8 mouse cellular contexts compared by ENCODE assay signal in the genomic region with DNA sequence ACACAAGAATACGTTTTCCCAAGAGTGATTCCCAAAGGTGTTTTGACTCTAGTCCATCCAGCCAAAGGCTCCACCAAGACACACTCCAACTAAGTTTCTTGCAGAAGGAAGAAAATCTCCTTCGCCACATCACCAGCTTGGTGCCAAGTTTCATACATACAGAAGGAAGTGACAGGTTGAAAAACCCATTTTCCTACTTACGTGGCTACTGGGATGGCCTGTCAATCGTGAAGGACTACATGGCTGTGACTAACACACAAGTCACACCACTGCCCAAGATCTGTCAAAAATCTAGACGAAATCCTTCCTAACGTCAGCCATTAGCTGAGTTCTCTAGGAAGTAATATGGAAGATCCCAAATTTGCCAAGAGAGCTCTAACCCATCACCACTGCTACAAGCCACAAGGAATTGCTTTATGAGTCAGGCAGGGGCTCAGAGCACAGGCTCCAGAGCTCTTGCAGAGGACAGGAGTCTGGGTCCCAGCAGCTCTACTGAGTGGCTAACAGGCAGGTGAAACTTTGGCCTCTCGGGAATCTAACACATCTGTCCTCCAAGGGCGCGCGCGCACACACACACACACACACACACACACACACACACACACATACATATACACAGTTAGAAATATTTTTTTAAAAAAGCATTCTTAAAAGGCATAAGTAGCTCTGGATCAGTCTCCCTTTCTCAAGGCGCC. TPM values are rescaled to one million over a fixed set of nuclear protein-coding genes. Genes with fewer than 3 reads are reported as not detected.
DNase-seq lines count a peak whose midpoint lies in the region; ATAC-seq and TF ChIP-seq lines count a peak whose summit lies in the region.

No protein-coding gene starts in this region.

- no peak for TF ChIP-seq POLR2A in ES-Bruce4 (IDR thresholded peaks at IDR 0.05; ENCODE audit: insufficient read depth, low read length)

- H3K9me3 ChIP-seq in heart, embryonic 10.5 days: no peaks in the 10 kb centered on the region
- no peaks in the 10 kb centered on the region for H3K9me3 ChIP-seq in ES-Bruce4 (replicated peaks; ENCODE audit: control insufficient read depth, insufficient read depth, low read length, poor library complexity, severe bottlenecking)
- no peaks in the 10 kb centered on the region for H3K9me3 ChIP-seq in hindbrain, embryonic 11.5 days (ENCODE audit: control insufficient read depth, low read length)
- no peaks in the 10 kb centered on the region for H3K9me3 ChIP-seq in liver, postnatal 0 days (ENCODE audit: low read length)

- no peaks in the 10 kb centered on the region for H3K27me3 ChIP-seq in heart, embryonic 10.5 days (ENCODE audit: insufficient read depth, poor library complexity, severe bottlenecking)
- no peaks in the 10 kb centered on the region for H3K27me3 ChIP-seq in ES-Bruce4 (ENCODE audit: control insufficient read depth, insufficient read depth, low read length, poor library complexity, severe bottlenecking)
- no peaks in the 10 kb centered on the region for H3K27me3 ChIP-seq in hindbrain, embryonic 11.5 days (ENCODE audit: control insufficient read depth, insufficient read depth, low read length)
- no peaks in the 10 kb centered on the region for H3K27me3 ChIP-seq in liver, postnatal 0 days (ENCODE audit: insufficient read depth, low read length)

- ATAC-seq in hindbrain, embryonic 11.5 days (ENCODE audit: low FRiP score): no peak
- ATAC-seq in liver, postnatal 0 days: no peak

- 69% methylated on average over 12 of the region's 12 CpGs for WGBS in heart, embryonic 10.5 days
- 83% methylated on average over 12 of the region's 12 CpGs for WGBS in hindbrain, embryonic 11.5 days
- WGBS in liver, postnatal 0 days (ENCODE audit: insufficient replicate concordance): 60% methylated on average over 12 of the region's 12 CpGs

- peaks cover 38% of the 10 kb centered on the region for H3K4me1 ChIP-seq in heart, embryonic 10.5 days
- H3K4me1 ChIP-seq in ES-Bruce4 (ENCODE audit: control insufficient read depth, insufficient read depth, low read length): no peaks in the 10 kb centered on the region
- peaks cover 6% of the 10 kb centered on the region for H3K4me1 ChIP-seq in hindbrain, embryonic 11.5 days (replicated peaks; ENCODE audit: control insufficient read depth, insufficient read depth, low read length)
- H3K4me1 ChIP-seq in liver, postnatal 0 days (ENCODE audit: insufficient read depth): peaks cover 33% of the 10 kb centered on the region

- TF ChIP-seq CTCF in ES-Bruce4 (IDR thresholded peaks at IDR 0.05; ENCODE audit: low read depth, low read length): no peak
- no peak for TF ChIP-seq CTCF in liver, postnatal 0 days (IDR thresholded peaks at IDR 0.05; ENCODE audit: low read depth)

- no peak for DNase-seq in heart, embryonic 10.5 days (ENCODE audit: low spot score)
- DNase-seq in heart, postnatal 10 days: no peak
- no peak for DNase-seq in hindbrain, embryonic 11.5 days (ENCODE audit: low spot score)
- DNase-seq in liver, postnatal 0 days: no peak
- DNase-seq in cerebellum, postnatal 36 days: no peak
- DNase-seq in layer of hippocampus, adult 9-10 months (ENCODE audit: low spot score): no peak
- DNase-seq in frontal cortex, postnatal 10 days (ENCODE audit: low spot score in 2 of 2): no peak

- no peaks in the 10 kb centered on the region for H3K36me3 ChIP-seq in heart, embryonic 10.5 days
- H3K36me3 ChIP-seq in ES-Bruce4 (ENCODE audit: control insufficient read depth, insufficient read depth, low read length, poor library complexity, severe bottlenecking): no peaks in the 10 kb centered on the region
- H3K36me3 ChIP-seq in hindbrain, embryonic 11.5 days (ENCODE audit: control insufficient read depth, insufficient read depth, low read length): no peaks in the 10 kb centered on the region
- H3K36me3 ChIP-seq in liver, postnatal 0 days (replicated peaks; ENCODE audit: insufficient read depth, low read length): no peaks in the 10 kb centered on the region

- no peak for TF ChIP-seq EP300 in ES-Bruce4 (IDR thresholded peaks at IDR 0.05; ENCODE audit: insufficient read depth, low read depth, low read length)
- TF ChIP-seq EP300 in liver, postnatal 0 days (IDR thresholded peaks at IDR 0.05; ENCODE audit: low read depth): no peak

- H3K27ac ChIP-seq in heart, embryonic 10.5 days: peak overlapping the region; percentile 90
- H3K27ac ChIP-seq in ES-Bruce4 (ENCODE audit: insufficient read depth, low read length): no peak overlapping the region
- H3K27ac ChIP-seq in hindbrain, embryonic 11.5 days (ENCODE audit: low read depth, low read length): no peak overlapping the region
- H3K27ac ChIP-seq in liver, postnatal 0 days (ENCODE audit: low read depth): peak overlapping the region; percentile 68

- peak overlapping the region; percentile 87 for H3K4me3 ChIP-seq in heart, embryonic 10.5 days
- H3K4me3 ChIP-seq in ES-Bruce4 (ENCODE audit: low read depth, low read length): no peak overlapping the region
- H3K4me3 ChIP-seq in hindbrain, embryonic 11.5 days (ENCODE audit: low read depth, low read length): peak overlapping the region; percentile 74
- peak overlapping the region; percentile 53 for H3K4me3 ChIP-seq in liver, postnatal 0 days (ENCODE audit: low read depth, low read length)

- H3K9ac ChIP-seq in ES-Bruce4 (ENCODE audit: low read depth, poor library complexity, severe bottlenecking): peak overlapping the region; percentile 74
- H3K9ac ChIP-seq in hindbrain, embryonic 11.5 days (ENCODE audit: low read depth, low read length): peak overlapping the region; percentile 63; the same call in 1 of the 2 replicates
- H3K9ac ChIP-seq in liver, postnatal 0 days (replicated peaks): peak overlapping the region; percentile 63

- intact Hi-C loops in heart, postnatal 10 days (cut with DNase I): no loop called here

- peak overlapping the region; percentile 65 for H3K4me2 ChIP-seq in hindbrain, embryonic 11.5 days (replicated peaks; ENCODE audit: low read depth, low read length)
- H3K4me2 ChIP-seq in liver, postnatal 0 days (ENCODE audit: low read depth, low read length): peak overlapping the region; percentile 84

RNA-seq across cellular contexts. Expression of a gene that starts 1.1 kb away (rescaled TPM):
- polyA plus RNA-seq in heart, embryonic 10.5 days (2016; fragmentation: Nextera tagmentation; extraction: Ambion mirVana): 19.2 and 20.1 TPM in 2 replicates
- total RNA-seq in heart, postnatal 10 days (2021): 10 to 100 TPM; 17.0 to 18.2 TPM
- polyA plus RNA-seq in ES-Bruce4 (2011; ENCODE audit: insufficient read depth, insufficient read length, low read depth, missing spikeins): 24.8 and 26.1 TPM in 2 replicates
- 5.4 and 7.4 TPM in 2 replicates for polyA plus RNA-seq in hindbrain, embryonic 11.5 days (2014; fragmentation: Nextera tagmentation; extraction: Ambion mirVana)
- polyA plus RNA-seq in liver, postnatal 0 days (2015; fragmentation: Nextera tagmentation; extraction: Ambion mirVana): 11.4 and 12.1 TPM in 2 replicates

RNA-seq across cellular contexts. Expression of a gene that starts 31.2 kb away (rescaled TPM):
- 125 and 201 TPM in 2 replicates for polyA plus RNA-seq in heart, embryonic 10.5 days (2016; fragmentation: Nextera tagmentation; extraction: Ambion mirVana)
- 100 to 1,000 TPM; 101 to 105 TPM for total RNA-seq in heart, postnatal 10 days (2021)
- 250 and 283 TPM in 2 replicates for polyA plus RNA-seq in ES-Bruce4 (2011; ENCODE audit: insufficient read depth, insufficient read length, low read depth, missing spikeins)
- polyA plus RNA-seq in hindbrain, embryonic 11.5 days (2014; fragmentation: Nextera tagmentation; extraction: Ambion mirVana): 168 and 182 TPM in 2 replicates
- polyA plus RNA-seq in liver, postnatal 0 days (2015; fragmentation: Nextera tagmentation; extraction: Ambion mirVana): 35.5 and 38.7 TPM in 2 replicates

RNA-seq across cellular contexts. Expression of a gene that starts 56.3 kb away (rescaled TPM):
- polyA plus RNA-seq in heart, embryonic 10.5 days (2016; fragmentation: Nextera tagmentation; extraction: Ambion mirVana): 15.4 and 18.8 TPM in 2 replicates
- 10 to 100 TPM in 1 of 2 experiments, 1 to 10 TPM in 1; 8.4 to 11.6 TPM for total RNA-seq in heart, postnatal 10 days (2021)
- polyA plus RNA-seq in ES-Bruce4 (2011; ENCODE audit: insufficient read depth, insufficient read length, low read depth, missing spikeins): 5.6 and 8.8 TPM in 2 replicates
- polyA plus RNA-seq in hindbrain, embryonic 11.5 days (2014; fragmentation: Nextera tagmentation; extraction: Ambion mirVana): 21.9 and 22.0 TPM in 2 replicates
- 7.2 and 8.1 TPM in 2 replicates for polyA plus RNA-seq in liver, postnatal 0 days (2015; fragmentation: Nextera tagmentation; extraction: Ambion mirVana)

RNA-seq across cellular contexts. Expression of a gene that starts 57.5 kb away (rescaled TPM):
- not detected in 2 replicates for polyA plus RNA-seq in heart, embryonic 10.5 days (2016; fragmentation: Nextera tagmentation; extraction: Ambion mirVana)
- not detected for total RNA-seq in heart, postnatal 10 days (2021)
- polyA plus RNA-seq in ES-Bruce4 (2011; ENCODE audit: insufficient read depth, insufficient read length, low read depth, missing spikeins): 0.19 and 0.30 TPM in 2 replicates
- 0.08 TPM in 1 of 2 replicates, not detected in the other for polyA plus RNA-seq in hindbrain, embryonic 11.5 days (2014; fragmentation: Nextera tagmentation; extraction: Ambion mirVana)
- not detected in 2 replicates for polyA plus RNA-seq in liver, postnatal 0 days (2015; fragmentation: Nextera tagmentation; extraction: Ambion mirVana)

Comparison
In these comparisons a context has a peak if more than half of its experiments do, and no peak if none do; other contexts are left out.
1. H3K27ac ChIP-seq: peak in heart, embryonic 10.5 days (single experiment) and liver, postnatal 0 days (single experiment); none in ES-Bruce4 (single experiment) and hindbrain, embryonic 11.5 days (single experiment).
2. Peak in every context shown above with its lines, with median percentiles within 50 percentile points of each other: H3K9ac ChIP-seq.